In genomic region chr16:17557947-17558480, GRCm38 (mm10) we compare ENCODE assay signal across 8 mouse cellular contexts. TPM values are rescaled to one million over a fixed set of nuclear protein-coding genes. Genes with fewer than 3 reads are reported as not detected.
A peak's percentile ranks its signal among the peaks of the same experiment; 100 is the strongest.
DNase-seq lines count a peak whose midpoint lies in the region; ATAC-seq lines count a peak whose summit lies in the region.

No protein-coding gene starts in this region.

- H3K27ac ChIP-seq in hindbrain, embryonic 13.5 days = no peak overlapping the region

- peaks cover 54% of the 10 kb centered on the region for H3K4me1 ChIP-seq in hindbrain, embryonic 13.5 days (replicated peaks)

- DNase-seq in T-cell, adult 2 months (ENCODE audit: low spot score) = peak; percentile 47
- DNase-seq in cerebellum, adult 9-10 months = peak; percentile 81
- DNase-seq in layer of hippocampus, postnatal 25 days (ENCODE audit: extremely low spot score in 1 of 2, low spot score in 1 of 2) = peak; percentile 68 to 83
- peak; percentile 64 for DNase-seq in lung, postnatal 25 days (ENCODE audit: low spot score)
- peak; percentile 83 for DNase-seq in retina, postnatal 1 day
- DNase-seq in urinary bladder, postnatal 14 days (ENCODE audit: low spot score) = peak; percentile 68

- peak overlapping the region; percentile 33 for H3K4me2 ChIP-seq in hindbrain, embryonic 13.5 days

- peak; percentile 31 for ATAC-seq in frontal cortex, adult (ENCODE audit: low TSS enrichment)
- no peak for ATAC-seq in hindbrain, embryonic 13.5 days (ENCODE audit: low FRiP score)

- 0% methylated on average over 5 of the region's 5 CpGs for WGBS in hindbrain, embryonic 13.5 days

- no peaks in the 10 kb centered on the region for H3K36me3 ChIP-seq in hindbrain, embryonic 13.5 days

- no peak overlapping the region for H3K4me3 ChIP-seq in hindbrain, embryonic 13.5 days

- peak overlapping the region; percentile 43 for H3K9ac ChIP-seq in hindbrain, embryonic 13.5 days

- H3K27me3 ChIP-seq in hindbrain, embryonic 13.5 days = peaks cover 22% of the 10 kb centered on the region

- H3K9me3 ChIP-seq in hindbrain, embryonic 13.5 days = no peaks in the 10 kb centered on the region

RNA-seq across cellular contexts. Expression of gene Lrrc74b, which starts 3.0 kb away (rescaled TPM):
- polyA plus RNA-seq in hindbrain, embryonic 13.5 days (2015; fragmentation: Nextera tagmentation; extraction: Ambion mirVana) = 0.75 and 1.3 TPM in 2 replicates
- 1 to 10 TPM in 1 of 2 experiments, under 1 TPM in 1; 0.57 to 1.2 TPM for total RNA-seq in layer of hippocampus, postnatal 25 days (2021)

RNA-seq across cellular contexts. Expression of gene P2rx6, which starts 3.7 kb away (rescaled TPM):
- polyA plus RNA-seq in hindbrain, embryonic 13.5 days (2015; fragmentation: Nextera tagmentation; extraction: Ambion mirVana) = 1.9 and 2.1 TPM in 2 replicates
- total RNA-seq in layer of hippocampus, postnatal 25 days (2021) = 1 to 10 TPM in 1 of 2 experiments, under 1 TPM in 1; 0.64 to 1.3 TPM

RNA-seq across cellular contexts. Expression of gene Slc7a4, which starts 25.0 kb away (rescaled TPM):
- 20.2 and 21.0 TPM in 2 replicates for polyA plus RNA-seq in hindbrain, embryonic 13.5 days (2015; fragmentation: Nextera tagmentation; extraction: Ambion mirVana)
- total RNA-seq in layer of hippocampus, postnatal 25 days (2021) = 100 to 1,000 TPM in 1 of 2 experiments, 10 to 100 TPM in 1; 88.1 to 103 TPM

RNA-seq across cellular contexts. Expression of gene Thap7, which starts 27.1 kb away (rescaled TPM):
- polyA plus RNA-seq in hindbrain, embryonic 13.5 days (2015; fragmentation: Nextera tagmentation; extraction: Ambion mirVana) = 68.2 and 69.0 TPM in 2 replicates
- 10 to 100 TPM; 39.8 to 47.8 TPM for total RNA-seq in layer of hippocampus, postnatal 25 days (2021)

RNA-seq across cellular contexts. Expression of gene Lztr1, which starts 49.5 kb away (rescaled TPM):
- polyA plus RNA-seq in hindbrain, embryonic 13.5 days (2015; fragmentation: Nextera tagmentation; extraction: Ambion mirVana) = 133 TPM in 2 replicates
- 100 to 1,000 TPM; 189 to 193 TPM for total RNA-seq in layer of hippocampus, postnatal 25 days (2021)
